Mouse (Mus musculus) neural tube, embryonic 15.5 days (tissue): ENCODE data around the gene Selp. TPM values are rescaled to one million over a fixed set of nuclear protein-coding genes. Genes with fewer than 3 reads are reported as not detected.

Experiments
- ATAC-seq: fragments of 200-750 bp; cut with Nextera tagmentation; 2 replicates; pipeline ENCODE4 v1.8.0; 2017; ENCODE audit warnings: mild to moderate bottlenecking, moderate TSS enrichment, moderate library complexity; ENCODE audit not compliant: low FRiP score
- H3K27ac ChIP-seq: fragments of 300-500 bp; sonication (generic); replicated peaks from 2 replicates; pipeline ENCODE4 v1.5.1; 2015; ENCODE audit warnings: mild to moderate bottlenecking, inconsistent platforms
- H3K27me3 ChIP-seq: fragments of 300-500 bp; sonication (generic); replicated peaks from 2 replicates; pipeline ENCODE4 v1.6.1; 2015; ENCODE audit warnings: inconsistent platforms
- H3K36me3 ChIP-seq: fragments of 300-500 bp; sonication (generic); 2 replicates; pipeline ENCODE4 v1.6.1; 2015; ENCODE audit warnings: inconsistent platforms
- H3K4me1 ChIP-seq: fragments of 300-500 bp; sonication (generic); 2 replicates; pipeline ENCODE4 v1.6.1; 2015; ENCODE audit warnings: inconsistent platforms
- H3K4me2 ChIP-seq: fragments of 300-500 bp; sonication (generic); 2 replicates; pipeline ENCODE4 v1.6.1; 2015; ENCODE audit warnings: inconsistent platforms, mild to moderate bottlenecking, moderate library complexity
- H3K4me3 ChIP-seq: fragments of 300-500 bp; sonication (generic); replicated peaks from 2 replicates; pipeline ENCODE4 v1.5.1; 2015; ENCODE audit warnings: mild to moderate bottlenecking, inconsistent platforms
- H3K9ac ChIP-seq: fragments of 300-500 bp; sonication (generic); replicated peaks from 2 replicates; pipeline ENCODE4 v1.6.1; 2015; ENCODE audit warnings: mild to moderate bottlenecking, inconsistent platforms
- H3K9me3 ChIP-seq: fragments of 300-500 bp; sonication (generic); replicated peaks from 2 replicates; pipeline ENCODE4 v1.6.1; 2016; ENCODE audit warnings: inconsistent platforms
- WGBS: fragments of 180-500 bp; shearing (Covaris S2); methylation state at CpG from one replicate; pipeline ENCODE4 v1.1.7; 2015; ENCODE audit warnings: mixed read lengths; 5-methylcytosine and 5-hydroxymethylcytosine counted together
- polyA plus RNA-seq: library from polyadenylated mRNA; unstranded; fragments of >200 nt; fragmentation: Nextera tagmentation; extraction: Ambion mirVana; gene quantifications from 2 replicates; pipeline ENCODE4 v1.2.1, GENCODE M21; 2015

Selp gene
- polyA plus RNA-seq, 1 experiment from 2014 or later: not detected

DNA sequence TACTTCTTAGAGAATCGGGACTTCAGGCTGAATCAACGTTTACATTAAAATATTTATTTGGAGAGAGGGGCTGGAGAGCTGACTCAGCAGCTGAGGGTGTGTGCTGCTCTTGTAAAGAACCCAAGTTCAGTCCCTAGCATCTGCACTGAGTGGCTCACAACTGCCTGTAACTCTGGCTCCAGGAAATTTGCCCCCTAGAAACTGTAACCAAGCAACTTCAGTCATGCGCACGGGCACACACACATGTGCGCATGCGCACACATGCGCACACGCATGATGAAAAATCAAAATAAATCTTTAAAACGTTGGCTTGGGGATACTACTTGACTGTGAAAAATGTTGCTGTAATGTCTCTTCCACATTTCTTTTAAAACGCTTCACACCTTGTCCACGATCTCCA, 36.0 kb upstream of the Selp start:
- 89% methylated on average over 11 of the region's 11 CpGs for WGBS

DNA sequence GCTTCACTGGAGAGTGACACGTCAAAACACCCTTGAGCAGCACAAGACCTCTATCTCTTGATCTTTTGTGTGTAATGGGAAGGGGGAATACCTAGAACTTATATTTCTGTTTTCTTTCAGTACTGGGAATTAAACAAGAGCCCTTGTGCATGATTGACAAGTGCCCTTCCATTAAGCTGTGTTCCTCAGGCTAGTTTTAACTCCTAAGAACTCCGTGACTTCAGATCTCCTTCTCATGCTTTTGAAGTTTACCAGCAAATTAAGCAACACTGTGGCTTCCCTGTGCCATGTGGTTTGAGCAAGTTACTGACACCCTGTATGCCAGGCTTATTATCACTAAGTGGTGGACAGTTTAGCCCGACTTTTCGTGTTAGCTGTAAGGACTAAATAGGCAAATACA, 32.0 kb upstream of the Selp start:
- Histone ChIP-seq H3K9ac (no peak overlapping the region), H3K4me2 (no peak overlapping the region), H3K36me3 (no peaks in the 10 kb centered on the region), H3K27me3 (no peaks in the 10 kb centered on the region), H3K9me3 (no peaks in the 10 kb centered on the region), H3K27ac (no peak overlapping the region), H3K4me1 (no peaks in the 10 kb centered on the region), H3K4me3 (no peak overlapping the region)
- no peak for ATAC-seq
- WGBS: 93% methylated on average over 4 of the region's 4 CpGs

More for the DNA sequence above, 36.0 kb upstream of the Selp start:
- no peak for ATAC-seq
- no peaks in the 10 kb centered on the region for H3K9me3 ChIP-seq
- H3K4me1 ChIP-seq: no peaks in the 10 kb centered on the region
- no peaks in the 10 kb centered on the region for H3K27me3 ChIP-seq
- no peak overlapping the region for H3K4me2 ChIP-seq
- no peak overlapping the region for H3K4me3 ChIP-seq
- H3K9ac ChIP-seq: no peak overlapping the region
- H3K36me3 ChIP-seq: no peaks in the 10 kb centered on the region
- H3K27ac ChIP-seq: no peak overlapping the region

DNA sequence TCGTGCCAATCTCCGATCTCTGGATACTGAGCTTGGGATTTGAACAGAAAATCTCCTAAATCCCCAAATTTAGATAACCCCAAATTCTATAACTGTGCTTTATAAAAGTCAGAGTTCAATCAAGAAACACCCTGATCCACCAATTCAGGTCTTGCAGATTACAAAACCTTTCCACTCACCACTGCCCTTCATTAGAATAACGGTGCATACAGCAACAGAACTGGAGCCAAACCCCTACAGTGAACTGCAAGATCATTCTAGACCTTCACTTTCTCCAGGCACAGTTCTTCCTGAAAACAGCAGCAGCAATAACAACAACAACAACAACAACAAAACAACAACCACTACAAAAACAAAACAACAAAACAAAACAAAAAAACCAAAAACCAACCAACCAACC, 28.3 kb upstream of the Selp start:
- H3K4me1 ChIP-seq: no peaks in the 10 kb centered on the region
- WGBS: 90% methylated on average over 3 of the region's 3 CpGs
- no peak for ATAC-seq
- no peak overlapping the region for H3K4me2 ChIP-seq
- H3K36me3 ChIP-seq: no peaks in the 10 kb centered on the region
- no peak overlapping the region for H3K27ac ChIP-seq
- H3K4me3 ChIP-seq: no peak overlapping the region
- H3K9ac ChIP-seq: no peak overlapping the region
- no peaks in the 10 kb centered on the region for H3K27me3 ChIP-seq
- H3K9me3 ChIP-seq: no peaks in the 10 kb centered on the region

DNA sequence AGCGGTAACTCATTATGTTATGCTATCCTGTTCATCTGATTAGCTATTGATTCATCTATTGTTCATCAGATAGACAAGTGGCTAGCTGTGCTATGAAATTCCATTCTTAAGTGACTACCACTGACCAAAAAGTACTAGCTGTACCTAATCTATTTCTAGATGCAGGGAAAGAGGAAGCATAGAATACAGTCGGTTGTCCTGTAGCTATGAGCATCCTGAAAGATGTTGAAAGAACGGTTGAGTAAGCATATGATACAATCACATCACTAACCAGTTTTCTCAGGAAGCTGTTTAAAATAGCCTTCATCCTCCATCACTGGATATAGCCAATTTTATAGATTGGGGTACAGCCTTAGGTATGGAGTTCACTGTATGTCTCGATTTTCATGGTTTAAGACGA, 27.2 kb upstream of the Selp start:
- H3K36me3 ChIP-seq: no peaks in the 10 kb centered on the region
- no peak overlapping the region for H3K4me3 ChIP-seq
- H3K4me2 ChIP-seq: no peak overlapping the region
- no peaks in the 10 kb centered on the region for H3K4me1 ChIP-seq
- no peaks in the 10 kb centered on the region for H3K9me3 ChIP-seq
- H3K27me3 ChIP-seq: no peaks in the 10 kb centered on the region
- no peak overlapping the region for H3K27ac ChIP-seq
- H3K9ac ChIP-seq: no peak overlapping the region
- WGBS: 93% methylated on average over 5 of the region's 5 CpGs
- ATAC-seq: no peak

DNA sequence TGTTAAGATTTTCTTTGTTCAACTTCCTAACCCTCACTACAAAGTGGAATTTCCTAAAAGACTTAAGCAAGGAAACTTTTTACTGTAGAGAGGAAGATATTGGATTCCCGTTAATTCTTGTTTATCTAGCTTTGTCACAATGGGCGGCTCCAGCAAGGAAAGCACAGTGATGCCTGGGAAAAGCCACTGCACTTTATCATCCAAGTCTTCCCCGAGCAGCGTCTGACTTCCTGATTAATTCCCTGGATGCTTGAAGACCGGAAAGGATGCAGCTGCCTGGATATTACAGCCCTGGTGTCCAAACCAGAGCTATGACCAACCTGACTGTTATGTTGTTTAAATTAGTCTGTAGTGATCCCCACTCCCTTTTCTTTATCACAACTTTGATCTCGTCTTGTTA, 18.3 kb upstream of the Selp start:
- no peak overlapping the region for H3K4me3 ChIP-seq
- no peaks in the 10 kb centered on the region for H3K9me3 ChIP-seq
- no peaks in the 10 kb centered on the region for H3K27me3 ChIP-seq
- no peak overlapping the region for H3K27ac ChIP-seq
- WGBS: 64% methylated on average over 6 of the region's 6 CpGs
- no peaks in the 10 kb centered on the region for H3K36me3 ChIP-seq
- H3K4me2 ChIP-seq: no peak overlapping the region
- no peak for ATAC-seq
- no peaks in the 10 kb centered on the region for H3K4me1 ChIP-seq
- no peak overlapping the region for H3K9ac ChIP-seq

DNA sequence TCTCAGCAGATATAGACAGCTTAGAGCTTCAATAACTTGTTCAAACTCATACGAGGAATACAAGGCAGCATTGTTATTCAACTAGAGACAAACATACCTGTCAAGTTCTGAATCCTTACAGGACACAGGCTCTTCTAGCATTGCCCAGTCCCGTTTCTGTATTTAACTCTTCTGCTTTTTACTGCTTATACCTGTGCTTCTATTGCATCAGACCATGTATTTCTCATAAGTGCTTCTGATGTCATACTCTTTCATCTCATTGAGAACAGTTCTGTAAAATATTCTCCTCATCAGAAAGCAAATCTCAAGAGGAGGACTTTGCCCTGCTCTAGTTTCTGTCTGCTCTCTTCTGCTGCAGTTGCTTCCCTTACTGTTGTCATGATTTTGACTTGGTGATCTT, 17.2 kb upstream of the Selp start:
- ATAC-seq: no peak
- Histone ChIP-seq H3K36me3 (no peaks in the 10 kb centered on the region), H3K27ac (no peak overlapping the region), H3K27me3 (no peaks in the 10 kb centered on the region), H3K4me1 (no peaks in the 10 kb centered on the region), H3K4me3 (no peak overlapping the region), H3K4me2 (no peak overlapping the region), H3K9ac (no peak overlapping the region), H3K9me3 (no peaks in the 10 kb centered on the region)
- WGBS: 87% methylated on average over 2 of the region's 2 CpGs

DNA sequence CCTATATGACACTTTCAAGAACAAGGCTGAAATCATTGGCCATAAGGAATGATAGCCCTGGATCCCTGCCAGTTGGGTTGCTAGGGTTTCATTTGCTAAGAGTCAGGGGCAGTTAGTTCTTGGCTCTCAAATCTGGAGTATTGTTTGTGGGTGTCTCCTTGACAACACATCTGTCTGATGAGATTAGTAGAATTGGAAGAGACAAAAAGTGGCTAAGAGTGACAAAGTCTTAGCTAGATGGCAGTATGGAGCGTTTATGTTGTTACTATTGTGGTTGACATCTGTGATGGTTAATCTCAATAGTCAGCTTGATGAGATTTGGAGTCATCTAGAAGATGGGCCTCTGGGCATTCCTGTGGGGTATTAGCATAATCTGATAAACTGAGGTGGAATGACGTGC, 16.7 kb upstream of the Selp start:
- Histone ChIP-seq H3K4me3 (no peak overlapping the region), H3K36me3 (no peaks in the 10 kb centered on the region), H3K4me1 (no peaks in the 10 kb centered on the region), H3K27me3 (no peaks in the 10 kb centered on the region), H3K4me2 (no peak overlapping the region), H3K27ac (no peak overlapping the region), H3K9me3 (no peaks in the 10 kb centered on the region), H3K9ac (no peak overlapping the region)
- WGBS: 77% methylated on average over 2 of the region's 2 CpGs
- no peak for ATAC-seq

DNA sequence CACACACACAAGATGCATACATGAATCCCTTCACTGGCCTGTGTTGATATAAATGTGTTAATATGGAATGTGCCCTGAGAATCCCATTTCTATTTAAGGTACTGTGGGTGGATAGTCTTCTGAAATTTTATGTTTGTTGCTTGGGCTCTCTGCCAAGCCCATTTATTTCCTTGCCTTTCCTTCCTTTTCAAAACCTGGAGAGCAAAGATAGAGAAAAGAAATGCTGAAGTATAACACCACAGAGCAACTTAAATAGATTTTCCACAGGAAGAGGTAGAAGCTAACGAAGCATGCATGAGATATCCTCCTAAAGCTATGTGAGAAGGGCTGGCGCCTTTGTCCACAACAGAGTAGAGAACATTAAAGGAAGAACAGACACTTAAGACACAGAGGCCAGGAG, 5.3 kb upstream of the Selp start:
- Histone ChIP-seq H3K27ac (no peak overlapping the region), H3K36me3 (no peaks in the 10 kb centered on the region), H3K9me3 (no peaks in the 10 kb centered on the region), H3K4me2 (no peak overlapping the region), H3K9ac (no peak overlapping the region), H3K27me3 (no peaks in the 10 kb centered on the region), H3K4me1 (no peaks in the 10 kb centered on the region), H3K4me3 (no peak overlapping the region)
- ATAC-seq: no peak
- WGBS: 87% methylated on average over 2 of the region's 2 CpGs

DNA sequence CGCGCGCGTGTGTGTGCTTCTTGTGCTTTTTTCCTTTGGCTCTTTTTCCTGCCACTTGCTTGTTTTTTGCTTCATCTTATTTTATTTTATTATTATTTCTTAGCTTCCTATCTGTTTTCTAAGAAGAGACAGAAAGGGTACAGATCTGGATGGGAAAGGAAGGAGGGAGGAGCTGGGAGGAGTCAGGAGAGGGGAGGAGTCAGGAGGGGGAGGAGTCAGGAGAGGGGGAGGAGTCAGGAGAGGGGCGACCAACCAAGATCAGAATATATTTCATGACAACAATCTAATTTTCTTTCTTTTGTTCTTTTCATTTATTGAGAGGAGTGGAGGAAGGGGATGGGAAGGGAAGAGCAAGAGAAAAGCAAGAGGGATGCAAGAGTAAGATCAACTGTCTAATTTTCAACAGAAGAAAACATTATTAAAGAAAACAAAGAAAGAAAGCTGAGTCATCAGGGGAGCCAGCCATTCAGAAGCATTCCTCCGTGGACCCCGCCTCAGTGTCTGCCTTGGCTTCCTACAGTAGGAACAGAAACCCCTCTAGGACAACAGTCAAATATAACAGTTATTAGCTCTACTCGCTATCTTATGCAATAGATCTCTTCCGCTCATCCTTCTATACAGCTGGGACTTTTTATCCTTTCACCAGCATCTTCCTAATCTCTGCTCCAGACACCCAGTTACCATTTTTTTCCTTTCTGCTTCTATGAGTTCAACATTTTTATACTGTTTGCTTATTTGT, 4.3 kb upstream of the Selp start:
- Histone ChIP-seq H3K36me3 (no peaks in the 10 kb centered on the region), H3K9me3 (no peaks in the 10 kb centered on the region), H3K4me2 (no peak overlapping the region), H3K27me3 (no peaks in the 10 kb centered on the region), H3K4me1 (no peaks in the 10 kb centered on the region), H3K27ac (no peak overlapping the region), H3K4me3 (no peak overlapping the region), H3K9ac (no peak overlapping the region)
- no peak for ATAC-seq
- 95% methylated on average over 9 of the region's 9 CpGs for WGBS

DNA sequence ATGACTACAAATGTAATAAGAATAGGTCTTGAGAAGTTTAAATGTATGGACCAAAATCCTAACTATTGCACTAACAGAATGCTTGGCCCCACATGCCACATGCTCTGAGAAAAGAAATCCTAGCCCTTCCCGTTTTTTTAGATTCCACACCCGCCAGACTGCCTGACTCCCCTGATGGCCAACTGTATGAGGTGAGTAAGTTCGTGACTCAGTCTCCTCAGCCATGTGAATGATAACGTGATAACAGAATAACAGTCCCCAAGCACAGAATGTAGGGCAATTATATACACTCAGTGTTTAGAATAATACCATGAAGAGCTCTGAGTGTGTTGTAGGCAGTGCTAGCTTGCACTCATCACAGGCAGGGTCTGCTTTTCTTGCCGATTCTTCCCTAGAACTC, 784 bp upstream of the Selp start:
- 91% methylated on average over 5 of the region's 5 CpGs for WGBS

DNA sequence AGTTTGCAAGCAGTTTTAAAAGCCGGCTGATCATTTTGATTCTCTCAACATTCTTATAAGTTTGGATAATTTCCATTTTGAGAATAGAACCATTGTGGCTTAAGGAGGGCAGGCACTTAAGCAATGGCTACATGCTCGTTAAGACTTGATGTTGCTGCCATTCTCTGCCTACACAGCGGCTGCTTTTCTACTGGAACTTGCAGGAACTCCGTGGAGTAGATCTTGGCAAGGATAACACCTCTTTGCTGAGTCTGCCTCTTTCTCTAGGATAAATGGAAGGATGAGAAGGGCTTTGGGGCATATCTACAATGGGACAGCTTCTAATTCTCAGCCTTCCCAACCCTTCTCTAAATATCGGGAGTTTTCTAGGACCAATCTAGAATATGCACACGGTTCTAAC, 583 bp downstream of the Selp start:
- no peaks in the 10 kb centered on the region for H3K36me3 ChIP-seq
- no peak overlapping the region for H3K27ac ChIP-seq
- ATAC-seq: no peak
- no peak overlapping the region for H3K9ac ChIP-seq
- H3K4me2 ChIP-seq: no peak overlapping the region
- H3K9me3 ChIP-seq: no peaks in the 10 kb centered on the region
- H3K4me1 ChIP-seq: no peaks in the 10 kb centered on the region
- H3K4me3 ChIP-seq: no peak overlapping the region
- no peaks in the 10 kb centered on the region for H3K27me3 ChIP-seq
- 73% methylated on average over 6 of the region's 6 CpGs for WGBS

More for the DNA sequence above, 784 bp upstream of the Selp start:
- no peak overlapping the region for H3K4me2 ChIP-seq
- no peaks in the 10 kb centered on the region for H3K36me3 ChIP-seq
- no peaks in the 10 kb centered on the region for H3K9me3 ChIP-seq
- ATAC-seq: no peak
- H3K4me1 ChIP-seq: no peaks in the 10 kb centered on the region
- H3K27me3 ChIP-seq: no peaks in the 10 kb centered on the region
- no peak overlapping the region for H3K9ac ChIP-seq
- no peak overlapping the region for H3K4me3 ChIP-seq
- no peak overlapping the region for H3K27ac ChIP-seq

DNA sequence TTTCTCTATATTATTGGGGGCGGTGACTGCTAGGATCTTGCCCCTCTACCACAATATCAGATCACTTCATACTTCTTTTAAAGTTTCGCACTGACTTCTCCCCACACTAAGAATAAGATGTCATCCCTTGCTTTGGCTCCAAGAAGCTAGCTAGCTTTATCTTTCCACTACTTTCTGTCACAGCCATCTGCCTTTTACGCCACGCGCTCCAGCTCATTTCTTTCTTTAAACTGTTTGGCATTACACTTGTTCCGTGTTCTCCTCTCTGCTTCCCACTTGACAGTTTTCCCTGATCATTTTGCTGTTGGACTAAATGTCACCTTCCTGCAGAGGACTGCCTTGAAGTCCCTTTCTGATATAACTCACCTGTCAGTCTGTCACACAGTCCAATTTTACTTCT, 2.8 kb downstream of the Selp start:
- Histone ChIP-seq H3K4me2 (no peak overlapping the region), H3K27me3 (no peaks in the 10 kb centered on the region), H3K9ac (no peak overlapping the region), H3K27ac (no peak overlapping the region), H3K9me3 (no peaks in the 10 kb centered on the region), H3K4me3 (no peak overlapping the region), H3K36me3 (no peaks in the 10 kb centered on the region), H3K4me1 (no peaks in the 10 kb centered on the region)
- 96% methylated on average over 6 of the region's 6 CpGs for WGBS
- no peak for ATAC-seq
